Mouse (Mus musculus): ENCODE data around the gene Slco4c1.

The Slco4c1 gene

DNA sequence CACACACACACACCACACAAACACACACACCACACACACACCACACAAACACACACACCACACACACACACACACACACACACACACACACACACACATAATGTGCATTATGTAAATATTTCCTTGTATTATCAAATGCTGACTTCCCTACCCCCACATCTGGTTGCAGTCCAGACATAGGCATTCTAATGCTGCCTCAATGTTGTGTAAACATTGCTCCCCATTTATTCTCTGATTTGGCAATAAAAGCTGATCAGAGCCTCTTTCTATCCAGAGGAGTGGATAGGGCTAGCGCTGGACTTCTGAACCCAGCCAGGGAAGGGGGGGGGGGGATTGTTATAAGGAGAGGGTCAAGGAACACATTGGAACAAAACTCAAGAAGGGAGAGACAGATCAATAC, 101.7 kb downstream of the Slco4c1 start:
- DNase-seq (ENCODE audit: low spot score in 2 of 2), result no peak

DNA sequence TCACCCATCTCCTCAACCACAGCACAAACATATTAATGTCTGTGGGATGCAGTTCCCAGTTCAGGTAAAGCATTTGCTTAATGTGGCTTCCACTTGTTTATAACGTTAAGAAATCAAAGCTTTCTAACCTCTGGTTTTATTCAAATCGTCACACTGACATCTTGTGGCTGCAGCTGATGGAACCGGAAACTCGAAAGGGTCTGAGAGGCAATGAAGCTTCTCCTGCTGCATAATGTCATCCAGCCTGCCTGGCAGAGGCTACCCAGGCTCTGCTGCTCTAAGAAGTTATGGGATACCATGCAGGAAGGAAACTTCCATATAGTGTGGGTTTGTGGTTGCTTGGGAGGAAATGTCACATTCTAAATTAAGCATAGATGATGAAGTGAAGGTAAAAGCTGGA, 103.7 kb downstream of the Slco4c1 start:
- no peak for DNase-seq (ENCODE audit: low spot score in 2 of 2)

DNA sequence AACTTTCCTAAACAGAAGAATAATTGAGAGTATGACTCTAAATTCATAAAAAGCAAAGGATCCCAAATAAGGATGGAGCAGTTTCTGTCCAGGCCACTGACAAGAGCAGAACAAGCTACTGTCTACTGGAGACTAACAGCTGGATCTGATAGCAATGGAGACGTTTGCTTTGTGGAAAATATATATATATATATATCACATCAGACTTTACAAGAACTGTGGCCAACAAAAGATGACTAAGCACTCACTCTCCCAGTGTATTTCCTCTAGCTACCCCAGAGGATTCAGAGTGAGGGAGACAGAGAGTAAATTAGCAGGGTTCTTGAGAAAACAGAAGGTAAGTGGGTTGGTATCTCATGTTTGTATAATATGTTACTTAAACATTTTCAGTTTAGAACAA, 105.4 kb downstream of the Slco4c1 start:
- no peak for DNase-seq (ENCODE audit: low spot score in 2 of 2)

All from urinary bladder, postnatal 36 days (tissue).